9 mouse cellular contexts compared by ENCODE assay signal in genomic region chr3:32615376-32615775, GRCm38 (mm10). TPM values are rescaled to one million over a fixed set of nuclear protein-coding genes. Genes with fewer than 3 reads are reported as not detected.
DNase-seq lines count a peak whose midpoint lies in the region; ATAC-seq and TF ChIP-seq lines count a peak whose summit lies in the region.
"Had no signal": no experiment of that assay in that cellular context is flagged by ENCODE, and none has a peak within 500 bp of the region (broad histone marks: within the 10 kb centered on the region; RNA-seq: fewer than 3 reads in every experiment).

No protein-coding gene starts in this region.

- no peaks in the 10 kb centered on the region for H3K4me1 ChIP-seq in kidney, adult 2 months (ENCODE audit: control insufficient read depth, insufficient read depth, low read length)
- H3K4me1 ChIP-seq in bone marrow macrophage, adult 2 months (ENCODE audit: control insufficient read depth, insufficient read depth, low read length): peaks cover 3% of the 10 kb centered on the region; the same call in 1 of the 2 replicates
- H3K4me1 ChIP-seq in hindbrain, postnatal 0 days (ENCODE audit: insufficient read depth, low read length): peaks cover 4% of the 10 kb centered on the region; the same call in 1 of the 2 replicates
- H3K4me1 ChIP-seq in midbrain, embryonic 16.5 days (ENCODE audit: control insufficient read depth, insufficient read depth, low read length): peaks cover 6% of the 10 kb centered on the region; the same call in 1 of the 2 replicates

- peak overlapping the region; percentile 53 for H3K4me3 ChIP-seq in kidney, adult 2 months (ENCODE audit: insufficient read depth, low read depth, low read length)
- peak overlapping the region; percentile 69; the same call in 1 of the 2 replicates for H3K4me3 ChIP-seq in bone marrow macrophage, adult 2 months (ENCODE audit: insufficient read depth, low read length)
- H3K4me3 ChIP-seq in hindbrain, postnatal 0 days (ENCODE audit: low read length): peak overlapping the region; percentile 56
- peak overlapping the region; percentile 70 for H3K4me3 ChIP-seq in midbrain, embryonic 16.5 days (ENCODE audit: low read depth, low read length)

- intact Hi-C loops in left cerebral cortex, postnatal 36 days (cut with DNase I): no loop called here

- ATAC-seq in hindbrain, postnatal 0 days: no peak
- no peak for ATAC-seq in midbrain, embryonic 16.5 days

- H3K27me3 ChIP-seq in kidney, adult 2 months (replicated peaks; ENCODE audit: control insufficient read depth, insufficient read depth, low read length): no peaks in the 10 kb centered on the region
- no peaks in the 10 kb centered on the region for H3K27me3 ChIP-seq in hindbrain, postnatal 0 days (ENCODE audit: insufficient read depth, low read length)
- H3K27me3 ChIP-seq in midbrain, embryonic 16.5 days (ENCODE audit: control insufficient read depth, insufficient read depth, low read depth, low read length): no peaks in the 10 kb centered on the region

- H3K36me3 ChIP-seq in kidney, adult 2 months (ENCODE audit: control insufficient read depth, insufficient read depth, low read length): no peaks in the 10 kb centered on the region
- no peaks in the 10 kb centered on the region for H3K36me3 ChIP-seq in hindbrain, postnatal 0 days (ENCODE audit: insufficient read depth, low read length)
- no peaks in the 10 kb centered on the region for H3K36me3 ChIP-seq in midbrain, embryonic 16.5 days (ENCODE audit: control insufficient read depth, insufficient read depth, low read length)

- no peak for TF ChIP-seq CTCF in kidney, adult 2 months (conservative IDR thresholded peaks at IDR 0.05; ENCODE audit: insufficient read depth, insufficient read length, low read depth, low read length)
- TF ChIP-seq CTCF in bone marrow macrophage, adult 2 months (IDR thresholded peaks at IDR 0.05; ENCODE audit: low read depth, low read length): no peak
- no peak for TF ChIP-seq CTCF in hindbrain, postnatal 0 days (IDR thresholded peaks at IDR 0.05; ENCODE audit: low read depth)

- peak overlapping the region; percentile 66 for H3K4me2 ChIP-seq in hindbrain, postnatal 0 days (ENCODE audit: low read depth, low read length)
- H3K4me2 ChIP-seq in midbrain, embryonic 16.5 days (ENCODE audit: low read length): peak overlapping the region; percentile 49

- no peaks in the 10 kb centered on the region for H3K9me3 ChIP-seq in hindbrain, postnatal 0 days (ENCODE audit: low read length)
- H3K9me3 ChIP-seq in midbrain, embryonic 16.5 days (replicated peaks; ENCODE audit: control insufficient read depth, low read length, poor library complexity, severe bottlenecking): no peaks in the 10 kb centered on the region

- TF ChIP-seq POLR2A in kidney, adult 2 months (IDR thresholded peaks at IDR 0.05; ENCODE audit: low read depth, low read length): no peak
- no peak for TF ChIP-seq POLR2A in bone marrow macrophage, adult 2 months (IDR thresholded peaks at IDR 0.05; ENCODE audit: borderline replicate concordance, low read depth, low read length)

- 0 out of 2 replicates have a peak overlapping the region, but pooled peaks have one; percentile 70 for H3K9ac ChIP-seq in hindbrain, postnatal 0 days (replicated peaks; ENCODE audit: low read length)
- H3K9ac ChIP-seq in midbrain, embryonic 16.5 days (ENCODE audit: low read depth, low read length): 0 out of 2 replicates have a peak overlapping the region, but pooled peaks have one; percentile 76

- 46% methylated on average over 5 of the region's 5 CpGs for WGBS in kidney, adult 2 months
- WGBS in hindbrain, postnatal 0 days: 59% methylated on average over 5 of the region's 5 CpGs
- WGBS in midbrain, embryonic 16.5 days: 76% methylated on average over 5 of the region's 5 CpGs

- DNase-seq in kidney, adult 2 months: peak; percentile 12
- no peak for DNase-seq in kidney, adult 11 months
- DNase-seq in hindbrain, postnatal 0 days (ENCODE audit: low spot score): no peak
- DNase-seq in embryo, embryonic 10.5 days (ENCODE audit: low spot score): no peak
- DNase-seq in left cerebral cortex, postnatal 36 days (ENCODE audit: low spot score in 2 of 2): no peak
- no peak for DNase-seq in layer of hippocampus, postnatal 36 days
- DNase-seq: thymus, adult 18-20 months had no signal

- H3K27ac ChIP-seq in kidney, adult 2 months (ENCODE audit: insufficient read depth, low read depth, low read length): no peak overlapping the region
- H3K27ac ChIP-seq in bone marrow macrophage, adult 2 months (ENCODE audit: insufficient read depth, low read depth, low read length): no peak overlapping the region
- H3K27ac ChIP-seq in hindbrain, postnatal 0 days: no peak overlapping the region
- H3K27ac ChIP-seq in midbrain, embryonic 16.5 days (ENCODE audit: low read length): no peak overlapping the region

RNA-seq across cellular contexts. Expression of gene Gnb4, which starts 1.0 kb away (rescaled TPM):
- polyA plus RNA-seq in kidney, adult 2 months (2012; rRNA removed): 13.6 and 16.0 TPM in 2 replicates
- polyA plus RNA-seq in bone marrow macrophage, adult 2 months (2012; ENCODE audit: insufficient read depth, insufficient read length, missing spikeins): 7.6 and 9.4 TPM in 2 replicates
- total RNA-seq in hindbrain, postnatal 0 days (2014; rRNA removed): 124 and 138 TPM in 2 replicates
- 123 and 124 TPM in 2 replicates for polyA plus RNA-seq in hindbrain, postnatal 0 days (2015; fragmentation: Nextera tagmentation; extraction: Ambion mirVana)
- polyA plus RNA-seq in midbrain, embryonic 16.5 days (2015; fragmentation: Nextera tagmentation; extraction: Ambion mirVana): 102 and 105 TPM in 2 replicates
- total RNA-seq in left cerebral cortex, postnatal 36 days (2021): 10 to 100 TPM; 43.7 to 44.9 TPM
- total RNA-seq in layer of hippocampus, postnatal 36 days (2021): 10 to 100 TPM; 19.2 to 20.4 TPM
